Mouse (Mus musculus) 3T3-L1 (cell line): ENCODE data around the gene Vmn1r61.

Experiments
- DNase-seq: peaks from one replicate; pipeline ENCODE4 v3.0.0-alpha.2; 2015; ENCODE audit warnings: low read depth, low spot score

The Vmn1r61 gene

DNA sequence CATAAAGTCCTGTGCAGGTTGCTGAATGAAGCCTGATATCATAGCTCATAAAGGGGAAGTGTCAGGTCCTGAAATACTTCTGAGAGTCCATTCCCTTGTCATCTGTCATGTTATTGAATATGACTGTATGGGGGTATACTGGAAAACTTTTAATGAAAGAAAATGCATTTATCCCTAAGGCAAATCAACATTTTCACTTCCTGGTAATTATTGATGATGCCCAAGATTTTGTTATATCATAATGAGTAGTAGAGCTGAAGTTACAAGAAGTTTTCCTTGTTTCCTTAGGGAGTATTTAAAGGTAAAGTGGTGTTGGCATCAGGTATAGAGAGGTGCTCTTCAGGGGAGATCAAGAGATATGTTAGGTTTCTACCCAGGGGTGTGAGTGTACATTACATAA, at the start of gene Vmn1r61:
Vmn1r61 (minus strand) TSS at position 101 of the 400 bp plus-strand sequence.
- DNase-seq: no peak
